Mouse (Mus musculus) forebrain, embryonic 10.5 days (tissue): ENCODE results near the gene Ripor2. TPM values are rescaled to one million over a fixed set of nuclear protein-coding genes. Genes with fewer than 3 reads are reported as not detected.

Experiments used
- DNase-seq: peaks from one replicate; pipeline ENCODE4 v3.0.0-alpha.2; 2017; ENCODE audit warnings: low spot score; ENCODE audit errors: extremely low spot score
- H3K27ac ChIP-seq: fragments of 300-500 bp; sonication (generic); 2 replicates; pipeline ENCODE4 v1.5.1; 2016; ENCODE audit warnings: mild to moderate bottlenecking
- H3K27me3 ChIP-seq: fragments of 300-500 bp; sonication (generic); 2 replicates; pipeline ENCODE4 v1.6.1; 2016; ENCODE audit warnings: mild to moderate bottlenecking; ENCODE audit not compliant: poor library complexity, severe bottlenecking
- H3K36me3 ChIP-seq: fragments of 300-500 bp; sonication (generic); replicated peaks from 2 replicates; pipeline ENCODE4 v1.6.1; 2016; ENCODE audit warnings: mild to moderate bottlenecking, moderate library complexity
- H3K4me1 ChIP-seq: fragments of 300-500 bp; sonication (generic); 2 replicates; pipeline ENCODE4 v1.6.1; 2016
- H3K4me3 ChIP-seq: fragments of 300-500 bp; sonication (generic); 2 replicates; pipeline ENCODE4 v1.5.1; 2016; ENCODE audit warnings: mild to moderate bottlenecking, moderate library complexity
- H3K9me3 ChIP-seq: fragments of 300-500 bp; sonication (generic); 2 replicates; pipeline ENCODE4 v1.6.1; 2016; ENCODE audit warnings: mild to moderate bottlenecking, moderate library complexity
- WGBS: fragments of 180-500 bp; shearing (Covaris S2); methylation state at CpG from one replicate; pipeline ENCODE4 v1.1.7; 2016; 5-methylcytosine and 5-hydroxymethylcytosine counted together
- polyA plus RNA-seq: library from polyadenylated mRNA; unstranded; fragments of >200 nt; fragmentation: Nextera tagmentation; extraction: Ambion mirVana; gene quantifications from 2 replicates; pipeline ENCODE4 v1.2.1, GENCODE M21; 2016

The Ripor2 gene
- polyA plus RNA-seq, 1 experiment from 2014 or later: 2.2 TPM

DNA sequence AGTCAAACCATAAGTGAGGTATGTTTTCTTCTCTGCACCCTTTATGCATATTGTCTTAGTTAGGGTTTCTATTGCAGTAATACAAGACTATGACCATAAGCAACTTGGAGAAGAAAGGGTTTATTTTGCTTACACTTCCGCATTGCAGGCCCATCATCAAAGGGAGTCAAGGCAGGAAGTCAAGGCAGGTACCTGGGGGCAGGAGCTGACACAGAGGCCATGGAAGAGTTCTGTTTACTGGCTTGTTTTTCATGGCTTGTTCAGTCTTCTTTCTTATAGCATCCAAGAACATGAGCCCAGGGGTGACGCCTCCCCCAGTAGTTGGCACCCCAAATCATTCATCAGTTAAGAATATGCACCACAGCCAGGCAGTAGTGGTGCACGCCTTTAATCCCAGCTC, 6.6 kb downstream of the Ripor2 start:
- no peaks in the 10 kb centered on the region for H3K36me3 ChIP-seq
- no peaks in the 10 kb centered on the region for H3K27me3 ChIP-seq
- no peak overlapping the region for H3K4me3 ChIP-seq
- DNase-seq: no peak
- no peak overlapping the region for H3K27ac ChIP-seq
- no peaks in the 10 kb centered on the region for H3K9me3 ChIP-seq
- H3K4me1 ChIP-seq: no peaks in the 10 kb centered on the region
- 88% methylated on average over 3 of the region's 3 CpGs for WGBS

GRCm38 (mm10) chr13:24591737-24592136, 9.7 kb downstream of the Ripor2 start:
- 93% methylated on average over 6 of the region's 6 CpGs for WGBS
- Histone ChIP-seq H3K36me3 (no peaks in the 10 kb centered on the region), H3K4me1 (no peaks in the 10 kb centered on the region), H3K4me3 (no peak overlapping the region), H3K27me3 (no peaks in the 10 kb centered on the region), H3K27ac (no peak overlapping the region), H3K9me3 (no peaks in the 10 kb centered on the region)
- no peak for DNase-seq

GRCm38 (mm10) chr13:24594303-24594702, 12.3 kb downstream of the Ripor2 start:
- Histone ChIP-seq H3K4me1 (no peaks in the 10 kb centered on the region), H3K9me3 (no peaks in the 10 kb centered on the region), H3K36me3 (no peaks in the 10 kb centered on the region), H3K4me3 (no peak overlapping the region), H3K27me3 (no peaks in the 10 kb centered on the region), H3K27ac (no peak overlapping the region)
- 79% methylated on average over 3 of the region's 3 CpGs for WGBS
- no peak for DNase-seq

DNA sequence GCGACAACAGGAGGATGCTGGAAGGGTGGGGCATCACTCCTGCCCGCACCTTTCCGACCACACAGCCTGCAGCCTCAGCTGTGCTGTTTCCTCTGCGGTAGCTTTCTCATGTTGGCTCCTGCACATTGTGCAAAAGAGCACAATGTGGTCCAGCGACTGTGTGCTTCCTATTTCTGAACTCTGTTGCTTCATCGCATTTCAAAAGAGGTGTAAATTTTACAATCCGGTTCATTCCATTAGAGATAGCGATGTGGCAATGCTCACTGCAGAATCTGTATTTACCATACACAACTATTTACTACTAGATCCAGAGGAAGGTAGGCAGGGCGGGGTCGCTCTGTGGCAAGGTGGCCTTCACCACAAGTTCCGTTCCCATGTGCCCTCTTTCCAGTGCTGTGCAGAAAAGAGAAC, 17.6 kb downstream of the Ripor2 start:
- WGBS: 87% methylated on average over 11 of the region's 11 CpGs
- H3K4me3 ChIP-seq: no peak overlapping the region
- peaks cover 18% of the 10 kb centered on the region for H3K4me1 ChIP-seq
- no peaks in the 10 kb centered on the region for H3K36me3 ChIP-seq
- no peak for DNase-seq
- no peak overlapping the region for H3K27ac ChIP-seq
- no peaks in the 10 kb centered on the region for H3K9me3 ChIP-seq
- peaks cover 16% of the 10 kb centered on the region for H3K27me3 ChIP-seq

- 37% methylated on average over 4 of the region's 4 CpGs for WGBS
- Histone ChIP-seq H3K36me3 (no peaks in the 10 kb centered on the region), H3K4me3 (no peak overlapping the region), H3K4me1 (peaks cover 47% of the 10 kb centered on the region), H3K27ac (peak overlapping the region; percentile 67; the same call in 1 of the 2 replicates), H3K27me3 (peaks cover 16% of the 10 kb centered on the region), H3K9me3 (no peaks in the 10 kb centered on the region)
- DNase-seq: no peak
Observed at GRCm38 (mm10) chr13:24602978-24603377, 21.0 kb downstream of the Ripor2 start.

DNA sequence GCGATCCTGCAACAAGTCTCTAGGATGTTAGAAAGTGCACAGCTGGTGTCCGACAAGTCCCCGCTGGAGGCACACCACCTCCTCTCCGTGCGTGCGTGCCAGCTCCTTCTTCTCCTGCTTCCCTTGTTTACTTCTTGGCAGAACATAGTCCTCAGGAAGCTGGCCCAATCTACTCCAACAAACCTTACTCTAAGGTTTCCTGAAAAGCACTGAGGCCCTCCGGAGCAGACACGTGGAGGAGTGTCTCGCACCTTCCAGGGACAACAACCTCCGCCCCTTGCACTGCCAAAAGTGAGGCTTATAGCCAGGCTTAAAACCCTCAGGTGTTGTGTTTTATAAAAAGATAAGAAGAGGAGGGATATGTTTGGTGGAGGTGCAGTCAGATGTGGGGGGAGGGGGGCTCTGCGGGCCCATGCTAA, 21.6 kb downstream of the Ripor2 start:
- WGBS: 12% methylated on average over 11 of the region's 11 CpGs
- Histone ChIP-seq H3K27me3 (peaks cover 16% of the 10 kb centered on the region), H3K9me3 (no peaks in the 10 kb centered on the region), H3K36me3 (no peaks in the 10 kb centered on the region), H3K4me3 (no peak overlapping the region; the same call in 1 of the 2 replicates), H3K4me1 (peaks cover 47% of the 10 kb centered on the region), H3K27ac (peak overlapping the region; percentile 67)
- no peak for DNase-seq

GRCm38 (mm10) chr13:24604096-24604495, 22.1 kb downstream of the Ripor2 start:
- Histone ChIP-seq H3K27ac (0 out of 2 replicates have a peak overlapping the region, but pooled peaks have one; percentile 67), H3K4me1 (peaks cover 47% of the 10 kb centered on the region), H3K4me3 (no peak overlapping the region; the same call in 1 of the 2 replicates), H3K27me3 (peaks cover 16% of the 10 kb centered on the region), H3K36me3 (no peaks in the 10 kb centered on the region), H3K9me3 (no peaks in the 10 kb centered on the region)
- no peak for DNase-seq
- 22% methylated on average over 4 of the region's 4 CpGs for WGBS

DNA sequence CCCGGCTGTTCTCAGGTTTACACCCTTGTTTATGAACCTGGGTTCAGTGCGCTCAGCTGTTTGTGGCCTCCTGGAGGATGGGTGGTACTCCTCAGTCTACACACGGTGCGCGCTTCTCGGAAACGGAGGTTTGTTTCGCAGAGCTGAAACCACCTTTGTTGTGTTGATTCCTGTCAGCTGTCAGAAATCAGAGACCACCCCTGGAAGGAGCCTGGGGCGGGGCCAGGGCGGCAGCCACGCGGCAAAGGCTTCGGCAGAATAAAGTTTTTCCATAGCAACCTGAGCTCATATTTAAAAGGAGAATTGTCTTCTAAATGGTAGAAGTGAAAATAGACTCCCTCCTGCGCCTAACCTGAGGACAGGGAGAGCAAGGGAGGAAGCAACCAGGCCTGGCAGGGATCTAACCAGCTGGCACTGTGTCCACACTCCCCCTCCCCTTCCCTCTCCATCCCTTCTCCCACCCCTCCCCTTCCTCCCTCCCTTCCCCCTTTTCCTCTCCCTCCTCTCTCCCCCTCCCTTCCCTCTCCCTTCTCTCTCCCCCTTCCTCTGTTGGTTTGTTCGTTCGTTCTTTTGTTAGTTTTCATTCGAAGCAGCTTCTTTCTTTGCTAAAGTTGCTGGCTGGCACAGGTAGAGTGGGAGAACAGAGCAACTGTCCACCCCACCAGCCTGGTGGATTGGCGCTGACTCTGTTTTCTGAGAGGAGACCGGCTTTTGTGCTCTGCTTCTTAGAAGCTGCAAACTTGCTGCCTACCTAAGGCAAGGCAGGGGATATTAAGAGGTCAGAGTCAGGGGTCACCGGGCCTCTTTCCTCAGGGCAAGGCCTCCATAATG, 23.0 kb downstream of the Ripor2 start:
- Histone ChIP-seq H3K4me1 (peaks cover 47% of the 10 kb centered on the region), H3K27ac (peak overlapping the region; percentile 83), H3K36me3 (no peaks in the 10 kb centered on the region), H3K27me3 (peaks cover 16% of the 10 kb centered on the region), H3K4me3 (peak overlapping the region; percentile 48), H3K9me3 (no peaks in the 10 kb centered on the region)
- peak; percentile 53 for DNase-seq
- WGBS: under 1% methylated on average over 20 of the region's 20 CpGs

DNA sequence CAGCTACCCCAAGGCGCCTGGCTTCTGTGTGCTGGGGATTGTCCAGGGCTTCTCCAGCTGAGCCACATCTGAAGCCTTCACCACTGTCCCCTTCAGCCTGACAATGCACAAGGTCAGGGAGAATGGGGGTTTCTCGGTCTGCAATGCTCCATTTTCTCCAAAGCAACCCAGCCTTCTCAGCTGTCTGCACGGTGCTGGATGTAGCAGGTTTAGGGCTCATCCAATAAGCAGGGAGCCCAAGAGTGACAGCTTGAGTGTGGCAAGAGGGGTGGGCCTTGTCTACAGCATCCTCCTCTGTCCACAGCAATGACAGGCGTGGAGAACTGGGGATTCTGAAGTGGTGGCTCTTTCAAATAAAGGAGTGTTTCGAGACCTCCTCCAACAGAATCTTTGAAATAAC, 23.8 kb downstream of the Ripor2 start:
- H3K27me3 ChIP-seq: peaks cover 16% of the 10 kb centered on the region
- no peaks in the 10 kb centered on the region for H3K9me3 ChIP-seq
- H3K4me1 ChIP-seq: peaks cover 47% of the 10 kb centered on the region
- H3K36me3 ChIP-seq: no peaks in the 10 kb centered on the region
- no peak overlapping the region; the same call in 1 of the 2 replicates for H3K4me3 ChIP-seq
- DNase-seq: peak; percentile 19
- 27% methylated on average over 5 of the region's 5 CpGs for WGBS
- H3K27ac ChIP-seq: peak overlapping the region; percentile 83

DNA sequence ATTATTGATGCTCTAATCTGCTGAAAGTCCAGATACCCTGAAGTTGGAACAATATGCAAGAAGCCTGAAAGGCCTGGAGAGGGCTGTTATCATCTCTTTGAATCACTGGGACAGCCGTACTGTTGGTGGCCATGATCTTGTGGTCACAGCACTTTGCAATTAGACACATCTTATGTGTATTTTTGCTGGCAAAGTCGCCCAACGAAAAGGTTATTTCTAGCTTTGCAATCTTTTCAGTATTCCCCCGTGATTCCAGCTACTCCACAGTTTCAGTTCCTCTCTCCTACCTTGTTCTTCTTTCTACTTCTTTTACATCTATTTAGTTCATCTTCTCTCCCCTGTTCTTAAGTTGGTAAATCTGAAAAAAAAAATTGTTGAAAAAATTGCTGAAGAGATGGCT, 26.0 kb downstream of the Ripor2 start:
- Histone ChIP-seq H3K27ac (no peak overlapping the region), H3K4me1 (peaks cover 46% of the 10 kb centered on the region), H3K36me3 (no peaks in the 10 kb centered on the region), H3K27me3 (peaks cover 14% of the 10 kb centered on the region), H3K4me3 (no peak overlapping the region), H3K9me3 (no peaks in the 10 kb centered on the region)
- DNase-seq: no peak
- 85% methylated on average over 4 of the region's 4 CpGs for WGBS

GRCm38 (mm10) chr13:24608709-24609108, 26.7 kb downstream of the Ripor2 start:
- H3K27me3 ChIP-seq: peaks cover 7% of the 10 kb centered on the region
- H3K36me3 ChIP-seq: no peaks in the 10 kb centered on the region
- H3K27ac ChIP-seq: no peak overlapping the region
- no peaks in the 10 kb centered on the region for H3K9me3 ChIP-seq
- 90% methylated on average over 1 of the region's 1 CpGs for WGBS
- peaks cover 39% of the 10 kb centered on the region for H3K4me1 ChIP-seq
- no peak for DNase-seq
- no peak overlapping the region for H3K4me3 ChIP-seq

- H3K27ac ChIP-seq: no peak overlapping the region
- H3K27me3 ChIP-seq: no peaks in the 10 kb centered on the region
- no peak for DNase-seq
- H3K9me3 ChIP-seq: no peaks in the 10 kb centered on the region
- 90% methylated on average over 5 of the region's 5 CpGs for WGBS
- no peak overlapping the region for H3K4me3 ChIP-seq
- peaks cover 17% of the 10 kb centered on the region for H3K4me1 ChIP-seq
- H3K36me3 ChIP-seq: no peaks in the 10 kb centered on the region
Observed at GRCm38 (mm10) chr13:24610883-24611282, 28.9 kb downstream of the Ripor2 start.

GRCm38 (mm10) chr13:24613031-24613430, 31.0 kb downstream of the Ripor2 start:
- Histone ChIP-seq H3K27me3 (no peaks in the 10 kb centered on the region), H3K36me3 (no peaks in the 10 kb centered on the region), H3K9me3 (no peaks in the 10 kb centered on the region), H3K4me3 (no peak overlapping the region), H3K4me1 (peaks cover 12% of the 10 kb centered on the region), H3K27ac (no peak overlapping the region)
- no peak for DNase-seq
- 86% methylated on average over 6 of the region's 6 CpGs for WGBS
